Mouse (Mus musculus): ENCODE results near the gene Mri1.

Gene Mri1

GRCm38 (mm10) chr8:84256822-84257610 is at the start of gene Mri1:
Mri1 (minus strand) TSS chr8:84257326.
- peak; percentile 91 for DNase-seq

GRCm38 (mm10) chr8:84303951-84304350 is 46.8 kb upstream of the Mri1 start:
- no peak for DNase-seq

GRCm38 (mm10) chr8:84297029-84297785 is 40.1 kb upstream of the Mri1 start:
- no peak for DNase-seq

- peak; percentile 43 for DNase-seq
Measured at GRCm38 (mm10) chr8:84291688-84292087, 34.6 kb upstream of the Mri1 start.

GRCm38 (mm10) chr8:84291086-84291485 is 34.0 kb upstream of the Mri1 start:
- DNase-seq = no peak

- DNase-seq = peak; percentile 17
Measured at GRCm38 (mm10) chr8:84288892-84289291, 31.8 kb upstream of the Mri1 start.

GRCm38 (mm10) chr8:84285665-84286064 is 28.5 kb upstream of the Mri1 start:
- peak; percentile 61 for DNase-seq

- DNase-seq = peak; percentile 16
Measured at GRCm38 (mm10) chr8:84284608-84285063, 27.5 kb upstream of the Mri1 start.

- DNase-seq = no peak
Measured at GRCm38 (mm10) chr8:84280777-84281176, 23.7 kb upstream of the Mri1 start.

GRCm38 (mm10) chr8:84276447-84276846 is 19.3 kb upstream of the Mri1 start:
- DNase-seq = no peak

- DNase-seq = no peak
Measured at GRCm38 (mm10) chr8:84273968-84274367, 16.8 kb upstream of the Mri1 start.

- no peak for DNase-seq
Measured at GRCm38 (mm10) chr8:84272302-84272701, 15.2 kb upstream of the Mri1 start.

- peak; percentile 100 for DNase-seq
Measured at GRCm38 (mm10) chr8:84269950-84270773, 13.0 kb upstream of the Mri1 start, which contains the start of gene Ccdc130. Ccdc130 (minus strand) TSS chr8:84270380.

GRCm38 (mm10) chr8:84261098-84261497 is 4.0 kb upstream of the Mri1 start:
- DNase-seq = no peak

- no peak for DNase-seq
Measured at GRCm38 (mm10) chr8:84256458-84256821, 686 bp downstream of the Mri1 start.

GRCm38 (mm10) chr8:84255858-84256257 is 1.3 kb downstream of the Mri1 start:
- no peak for DNase-seq

- peak; percentile 92 for DNase-seq
Measured at GRCm38 (mm10) chr8:84249257-84250170, 7.6 kb downstream of the Mri1 start, which contains the start of gene D8Ertd738e. D8Ertd738e (minus strand) TSS chr8:84249719.

- peak; percentile 80 for DNase-seq
Measured at GRCm38 (mm10) chr8:84241821-84242220, 15.3 kb downstream of the Mri1 start.

- DNase-seq = no peak
Measured at GRCm38 (mm10) chr8:84241167-84241566, 16.0 kb downstream of the Mri1 start.

GRCm38 (mm10) chr8:84237542-84238229 is 19.4 kb downstream of the Mri1 start:
- DNase-seq = no peak

GRCm38 (mm10) chr8:84236998-84237473 is 20.1 kb downstream of the Mri1 start, which contains the start of gene Zswim4:
Zswim4 (minus strand) TSS chr8:84237055.
- peak; percentile 99 for DNase-seq

Data from kidney, postnatal 14 days (tissue).